Mouse (Mus musculus) MEL (cell line): ENCODE data around the gene Lbx1.

Experiments used
- BHLHE40 ChIP-seq: IDR thresholded peaks from 2 replicates; pipeline ENCODE4 v1.6.1; 2012; ENCODE audit warnings: low read depth, mild to moderate bottlenecking, inconsistent platforms, low read length, improper control_type of control experiment, borderline replicate concordance
- CTCF ChIP-seq, 3 experiments: IDR thresholded peaks in 2 of 3; conservative IDR thresholded peaks in 1 of 3; 2 replicates each; pipeline ENCODE4 v1.5.1; 2011 to 2012; ENCODE audit warnings: low read length in 3 of 3, low read depth in 2 of 3, mild to moderate bottlenecking in 2 of 3, improper control_type of control experiment in 1 of 3, inconsistent platforms in 1 of 3, mixed read lengths in 1 of 3, moderate library complexity in 1 of 3; ENCODE audit not compliant: control insufficient read depth in 1 of 3, insufficient read depth in 1 of 3, poor library complexity in 1 of 3, severe bottlenecking in 1 of 3
- EP300 ChIP-seq, 2 experiments: IDR thresholded peaks; 2 replicates each; pipeline ENCODE4 v1.6.1; 2011; ENCODE audit warnings: improper control_type of control experiment in 2 of 2, low read length in 2 of 2, low read depth in 1 of 2, mild to moderate bottlenecking in 1 of 2
- GABPA ChIP-seq: IDR thresholded peaks from 2 replicates; pipeline ENCODE4 v1.6.1; 2012; ENCODE audit warnings: low read depth, mild to moderate bottlenecking, inconsistent platforms, low read length, improper control_type of control experiment, moderate library complexity
- MEF2A ChIP-seq: IDR thresholded peaks from 2 replicates; pipeline ENCODE4 v1.6.1; 2014; ENCODE audit warnings: low read depth, mild to moderate bottlenecking, inconsistent platforms, low read length, improper control_type of control experiment; ENCODE audit not compliant: poor library complexity, insufficient replicate concordance, severe bottlenecking; ENCODE audit errors: extremely low read depth
- POLR2A ChIP-seq, 2 experiments: IDR thresholded peaks; 2 replicates each; pipeline ENCODE4 v1.6.1; 2011 to 2012; ENCODE audit warnings: low read length in 2 of 2, mild to moderate bottlenecking in 2 of 2, control low read depth in 1 of 2, improper control_type of control experiment in 1 of 2, low read depth in 1 of 2, moderate library complexity in 1 of 2; ENCODE audit not compliant: control insufficient read depth in 1 of 2, insufficient read depth in 1 of 2, poor library complexity in 1 of 2
- USF1 ChIP-seq: IDR thresholded peaks from 2 replicates; pipeline ENCODE4 v1.6.1; 2014; ENCODE audit warnings: low read depth, mild to moderate bottlenecking, inconsistent platforms, low read length, improper control_type of control experiment, moderate library complexity
- ZKSCAN1 ChIP-seq: IDR thresholded peaks from 2 replicates; pipeline ENCODE4 v1.6.1; 2012; ENCODE audit warnings: low read depth, mild to moderate bottlenecking, inconsistent platforms, low read length, improper control_type of control experiment, moderate library complexity

DNA sequence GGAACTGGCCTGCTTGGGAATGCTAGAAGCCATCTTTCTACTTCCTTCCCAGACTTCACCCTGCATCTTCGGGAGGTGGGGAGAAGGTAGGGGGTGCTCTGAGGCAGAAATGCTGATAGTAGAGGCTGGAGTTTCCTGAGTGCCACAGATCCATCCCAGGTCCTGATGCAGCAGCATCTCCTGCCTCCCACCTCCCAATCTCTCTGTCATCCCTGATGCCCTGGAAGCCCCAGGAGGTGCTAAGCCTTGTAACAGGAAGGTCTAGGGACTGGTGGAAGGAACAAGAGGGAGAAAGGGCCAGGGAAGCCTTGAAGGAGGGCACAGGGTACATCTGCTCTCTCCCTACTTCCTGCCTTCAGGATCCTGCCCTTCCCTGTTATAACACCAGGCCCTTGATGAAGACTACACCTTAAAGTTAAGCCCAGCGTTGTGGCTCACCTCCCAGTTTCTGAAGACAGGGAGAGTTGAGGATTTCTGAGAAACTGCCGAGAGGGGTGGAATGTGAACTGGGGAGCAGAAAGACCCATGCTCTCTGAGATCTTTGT is 2.1 kb upstream of the Lbx1 start:
- no peak for TF ChIP-seq POLR2A (IDR thresholded peaks at IDR 0.05; ENCODE audit: control insufficient read depth in 1 of 2, insufficient read depth in 1 of 2, low read depth in 1 of 2, low read length in 2 of 2, poor library complexity in 1 of 2)
- TF ChIP-seq MEF2A, result no peak
- no peak for TF ChIP-seq GABPA
- no peak for TF ChIP-seq CTCF (IDR thresholded peaks at IDR 0.05 in 2 of 3, conservative IDR thresholded peaks at IDR 0.05 in 1 of 3; ENCODE audit: control insufficient read depth in 1 of 3, insufficient read depth in 1 of 3, low read depth in 2 of 3, low read length in 3 of 3, poor library complexity in 1 of 3, severe bottlenecking in 1 of 3)
- TF ChIP-seq USF1, result no peak
- TF ChIP-seq BHLHE40, result no peak
- TF ChIP-seq EP300 (IDR thresholded peaks at IDR 0.05; ENCODE audit: low read depth in 1 of 2, low read length in 2 of 2), result no peak
- no peak for TF ChIP-seq ZKSCAN1
